Mouse (Mus musculus) bone marrow macrophage, adult 2 months (primary cell): ENCODE results near the gene Mfap3. TPM values are rescaled to one million over a fixed set of nuclear protein-coding genes. Genes with fewer than 3 reads are reported as not detected.

Experiments used
- H3K27ac ChIP-seq: 2 replicates; pipeline ENCODE4 v1.5.1; 2012; ENCODE audit warnings: low read depth, low read length; ENCODE audit not compliant: insufficient read depth
- H3K4me1 ChIP-seq: 2 replicates; pipeline ENCODE4 v1.6.1; 2012; ENCODE audit warnings: low read length; ENCODE audit not compliant: control insufficient read depth, insufficient read depth
- H3K4me3 ChIP-seq: 2 replicates; pipeline ENCODE4 v1.5.1; 2012; ENCODE audit warnings: mild to moderate bottlenecking, low read length, moderate library complexity; ENCODE audit not compliant: insufficient read depth
- CTCF ChIP-seq: IDR thresholded peaks from 2 replicates; pipeline ENCODE4 v1.5.1; 2012; ENCODE audit warnings: low read depth, mild to moderate bottlenecking, low read length, moderate library complexity
- POLR2A ChIP-seq: IDR thresholded peaks from 2 replicates; pipeline ENCODE4 v1.6.1; 2012; ENCODE audit warnings: mild to moderate bottlenecking, low read depth, low read length, borderline replicate concordance
- polyA plus RNA-seq: library from polyadenylated mRNA; stranded (reverse); fragments of >200 nt; gene quantifications from 2 replicates; pipeline ENCODE4 v1.2.4, GENCODE M21; 2012; ENCODE audit not compliant: missing spikeins, insufficient read depth, insufficient read length

Gene Mfap3
- polyA plus RNA-seq, 1 experiment: 57.1 TPM

DNA sequence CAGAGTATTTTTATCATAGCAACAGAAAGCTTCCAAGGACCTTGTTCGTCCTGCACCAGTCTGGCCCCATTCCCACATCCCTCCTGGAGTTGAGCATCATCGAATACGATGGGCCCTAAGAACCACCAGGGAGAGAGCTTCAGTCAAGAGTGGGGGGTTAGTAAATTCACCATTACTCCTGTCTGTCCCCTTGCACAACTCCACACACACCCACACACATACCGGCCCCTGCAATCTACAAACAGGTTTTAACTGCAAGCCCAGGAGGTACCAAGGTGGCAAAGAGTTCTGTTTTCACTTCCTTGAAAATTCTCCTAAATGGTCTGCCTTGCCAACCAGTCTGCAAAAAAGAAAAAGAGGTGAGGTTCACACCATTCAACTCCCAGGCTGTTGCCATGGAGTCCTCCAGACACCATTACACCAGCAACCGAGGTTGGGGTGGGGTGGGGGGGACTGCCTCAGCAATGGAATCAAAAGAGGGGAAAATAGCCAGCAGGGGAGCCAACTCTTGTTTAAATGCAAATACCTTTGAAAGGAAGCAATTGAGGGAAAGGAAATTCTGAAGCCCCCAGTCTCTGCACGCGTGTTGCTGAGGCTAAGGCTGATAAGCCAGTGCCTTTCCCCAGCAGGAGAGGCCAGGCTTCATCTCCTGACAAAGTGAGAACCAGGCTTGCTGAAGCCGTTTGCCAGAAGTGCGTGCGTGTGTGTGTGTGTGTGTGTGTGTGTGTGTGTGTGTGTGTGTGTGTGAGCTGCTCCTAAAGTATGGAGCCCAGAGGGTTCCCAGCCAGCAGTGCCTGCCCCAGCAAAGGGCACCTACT, 64.6 kb downstream of the Mfap3 start:
- no peaks in the 10 kb centered on the region for H3K4me1 ChIP-seq
- no peak for TF ChIP-seq CTCF
- no peak for TF ChIP-seq POLR2A
- H3K27ac ChIP-seq: no peak overlapping the region
- H3K4me3 ChIP-seq: no peak overlapping the region

Other genes starting within 250 kb of the Mfap3 start
- 41.4 and 49.8 TPM in 2 replicates for gene Fam114a2, start within 50 bp of the Mfap3 start, polyA plus RNA-seq
- gene Galnt10, start 126.8 kb downstream of the Mfap3 start, polyA plus RNA-seq: 20.2 and 22.4 TPM in 2 replicates